ENCODE assay signal across 27 mouse cellular contexts in genomic region chr5:100197476-100197875, GRCm38 (mm10). TPM values are rescaled to one million over a fixed set of nuclear protein-coding genes. Genes with fewer than 3 reads are reported as not detected.
A peak's percentile ranks its signal among the peaks of the same experiment; 100 is the strongest.
DNase-seq lines count a peak whose midpoint lies in the region; ATAC-seq and TF ChIP-seq lines count a peak whose summit lies in the region.
"Had no signal": no experiment of that assay in that cellular context is flagged by ENCODE, and none has a peak within 500 bp of the region (broad histone marks: within the 10 kb centered on the region; RNA-seq: fewer than 3 reads in every experiment).

No protein-coding gene starts in this region.

- H3K4me1 ChIP-seq in intestine, embryonic 14.5 days (replicated peaks; ENCODE audit: control insufficient read depth, insufficient read depth, low read length) = peaks cover 14% of the 10 kb centered on the region
- peaks cover 10% of the 10 kb centered on the region; the same call in 1 of the 2 replicates for H3K4me1 ChIP-seq in intestine, embryonic 16.5 days (ENCODE audit: control insufficient read depth, insufficient read depth, low read length)
- peaks cover 14% of the 10 kb centered on the region for H3K4me1 ChIP-seq in midbrain, embryonic 11.5 days (ENCODE audit: control insufficient read depth, insufficient read depth, low read length)
- peaks cover 44% of the 10 kb centered on the region for H3K4me1 ChIP-seq in midbrain, embryonic 16.5 days (ENCODE audit: control insufficient read depth, insufficient read depth, low read length)
- peaks cover 15% of the 10 kb centered on the region; the same call in 1 of the 2 replicates for H3K4me1 ChIP-seq in limb, embryonic 10.5 days
- H3K4me1 ChIP-seq in midbrain, embryonic 14.5 days (ENCODE audit: control insufficient read depth, insufficient read depth, low read length) = peaks cover 31% of the 10 kb centered on the region
- peaks cover 8% of the 10 kb centered on the region for H3K4me1 ChIP-seq in hindbrain, postnatal 0 days (ENCODE audit: insufficient read depth, low read length)

- no peak for ATAC-seq in intestine, embryonic 14.5 days (replicated peaks; ENCODE audit: low FRiP score, low TSS enrichment, low read depth)
- no peak for ATAC-seq in intestine, embryonic 16.5 days
- no peak for ATAC-seq in midbrain, embryonic 11.5 days (ENCODE audit: low FRiP score)
- ATAC-seq in midbrain, embryonic 16.5 days = no peak
- no peak for ATAC-seq in midbrain, embryonic 14.5 days (ENCODE audit: low FRiP score, low TSS enrichment)
- ATAC-seq in hindbrain, postnatal 0 days = no peak
- ATAC-seq: activated CD4-positive, CD25-positive, alpha-beta regulatory T cell, adult 4 months; liver, postnatal 0 days; lung, postnatal 0 days had no signal

- peak overlapping the region; percentile 30; the same call in 1 of the 2 replicates for H3K27ac ChIP-seq in intestine, embryonic 14.5 days (ENCODE audit: low read depth)
- H3K27ac ChIP-seq in intestine, embryonic 16.5 days (ENCODE audit: low read length) = no peak overlapping the region
- no peak overlapping the region for H3K27ac ChIP-seq in midbrain, embryonic 11.5 days (ENCODE audit: low read depth, low read length)
- no peak overlapping the region for H3K27ac ChIP-seq in midbrain, embryonic 16.5 days (ENCODE audit: low read length)
- peak overlapping the region; percentile 39; the same call in 1 of the 2 replicates for H3K27ac ChIP-seq in limb, embryonic 10.5 days
- H3K27ac ChIP-seq in midbrain, embryonic 14.5 days (replicated peaks; ENCODE audit: low read depth, low read length) = peak overlapping the region; percentile 52
- H3K27ac ChIP-seq in hindbrain, postnatal 0 days = no peak overlapping the region
- H3K27ac ChIP-seq: forebrain, embryonic 10.5 days; hindbrain, embryonic 14.5 days; macrophage had no signal

- H3K36me3 ChIP-seq in intestine, embryonic 14.5 days (ENCODE audit: control insufficient read depth, insufficient read depth, low read length) = no peaks in the 10 kb centered on the region
- H3K36me3 ChIP-seq in intestine, embryonic 16.5 days (ENCODE audit: control insufficient read depth, insufficient read depth, low read length) = no peaks in the 10 kb centered on the region
- no peaks in the 10 kb centered on the region for H3K36me3 ChIP-seq in midbrain, embryonic 11.5 days (ENCODE audit: control insufficient read depth, insufficient read depth, low read length)
- no peaks in the 10 kb centered on the region for H3K36me3 ChIP-seq in midbrain, embryonic 16.5 days (ENCODE audit: control insufficient read depth, insufficient read depth, low read length)
- H3K36me3 ChIP-seq in limb, embryonic 10.5 days = no peaks in the 10 kb centered on the region
- no peaks in the 10 kb centered on the region for H3K36me3 ChIP-seq in midbrain, embryonic 14.5 days (ENCODE audit: control insufficient read depth, insufficient read depth, low read length)
- no peaks in the 10 kb centered on the region for H3K36me3 ChIP-seq in hindbrain, postnatal 0 days (ENCODE audit: insufficient read depth, low read length)
- H3K36me3 ChIP-seq: forebrain, embryonic 10.5 days; G1E had no signal

- peak overlapping the region; percentile 18; the same call in 1 of the 2 replicates for H3K4me2 ChIP-seq in intestine, embryonic 14.5 days (ENCODE audit: low read length)
- H3K4me2 ChIP-seq in intestine, embryonic 16.5 days (ENCODE audit: low read depth, low read length) = no peak overlapping the region
- no peak overlapping the region for H3K4me2 ChIP-seq in midbrain, embryonic 11.5 days
- no peak overlapping the region for H3K4me2 ChIP-seq in midbrain, embryonic 16.5 days (ENCODE audit: low read length)
- no peak overlapping the region for H3K4me2 ChIP-seq in midbrain, embryonic 14.5 days (ENCODE audit: low read length)
- H3K4me2 ChIP-seq in hindbrain, postnatal 0 days (ENCODE audit: low read depth, low read length) = no peak overlapping the region
- H3K4me2 ChIP-seq: hindbrain, embryonic 14.5 days; liver, embryonic 11.5 days had no signal

- DNase-seq in intestine, embryonic 14.5 days (ENCODE audit: low spot score) = no peak
- DNase-seq in midbrain, embryonic 11.5 days (ENCODE audit: low spot score, missing footprints) = peak; percentile 77
- no peak for DNase-seq in limb, embryonic 10.5 days (ENCODE audit: low spot score)
- no peak for DNase-seq in midbrain, embryonic 14.5 days
- DNase-seq in hindbrain, postnatal 0 days (ENCODE audit: low spot score) = no peak
- DNase-seq in Muller cell, postnatal 12 days (ENCODE audit: inconsistent ontology term) = no peak
- DNase-seq: adrenal gland, postnatal 10 days; B cell, adult 2 months; cerebellum, adult 18-20 months; cerebellum, postnatal 25 days; gastrocnemius, postnatal 25 days; heart, postnatal 4 days; kidney, adult 18-20 months; kidney, postnatal 36 days; layer of hippocampus, postnatal 36 days; liver, postnatal 0 days; right cerebral cortex, adult 18-20 months had no signal

- no peak overlapping the region for H3K9ac ChIP-seq in intestine, embryonic 14.5 days (ENCODE audit: low read length)
- H3K9ac ChIP-seq in intestine, embryonic 16.5 days (ENCODE audit: low read depth, low read length) = no peak overlapping the region
- H3K9ac ChIP-seq in midbrain, embryonic 11.5 days (ENCODE audit: low read length) = no peak overlapping the region
- H3K9ac ChIP-seq in midbrain, embryonic 16.5 days (ENCODE audit: low read depth, low read length) = no peak overlapping the region
- H3K9ac ChIP-seq in midbrain, embryonic 14.5 days (replicated peaks; ENCODE audit: low read length) = no peak overlapping the region
- no peak overlapping the region for H3K9ac ChIP-seq in hindbrain, postnatal 0 days (replicated peaks; ENCODE audit: low read length)
- H3K9ac ChIP-seq: hindbrain, embryonic 14.5 days; liver, postnatal 0 days had no signal

- no peak overlapping the region for H3K4me3 ChIP-seq in intestine, embryonic 14.5 days (ENCODE audit: low read depth, low read length)
- H3K4me3 ChIP-seq in intestine, embryonic 16.5 days (ENCODE audit: low read length) = no peak overlapping the region
- H3K4me3 ChIP-seq in midbrain, embryonic 11.5 days (ENCODE audit: low read depth, low read length) = no peak overlapping the region
- H3K4me3 ChIP-seq in midbrain, embryonic 16.5 days (ENCODE audit: low read depth, low read length) = no peak overlapping the region
- no peak overlapping the region for H3K4me3 ChIP-seq in limb, embryonic 10.5 days
- H3K4me3 ChIP-seq in midbrain, embryonic 14.5 days (replicated peaks; ENCODE audit: low read depth, low read length) = no peak overlapping the region
- no peak overlapping the region for H3K4me3 ChIP-seq in hindbrain, postnatal 0 days (ENCODE audit: low read length)
- H3K4me3 ChIP-seq: forebrain, embryonic 10.5 days had no signal

- H3K27me3 ChIP-seq in intestine, embryonic 14.5 days (replicated peaks; ENCODE audit: control insufficient read depth, insufficient read depth, low read length) = no peaks in the 10 kb centered on the region
- no peaks in the 10 kb centered on the region for H3K27me3 ChIP-seq in intestine, embryonic 16.5 days (replicated peaks; ENCODE audit: control insufficient read depth, insufficient read depth, low read length)
- no peaks in the 10 kb centered on the region for H3K27me3 ChIP-seq in midbrain, embryonic 11.5 days (ENCODE audit: control insufficient read depth, insufficient read depth, low read length)
- H3K27me3 ChIP-seq in midbrain, embryonic 16.5 days (ENCODE audit: control insufficient read depth, insufficient read depth, low read depth, low read length) = no peaks in the 10 kb centered on the region
- H3K27me3 ChIP-seq in limb, embryonic 10.5 days (ENCODE audit: low read depth, poor library complexity, severe bottlenecking) = no peaks in the 10 kb centered on the region
- H3K27me3 ChIP-seq in midbrain, embryonic 14.5 days (ENCODE audit: control insufficient read depth, insufficient read depth, low read length) = no peaks in the 10 kb centered on the region
- H3K27me3 ChIP-seq in hindbrain, postnatal 0 days (ENCODE audit: insufficient read depth, low read length) = no peaks in the 10 kb centered on the region
- H3K27me3 ChIP-seq: CH12.LX had no signal

- no peak for TF ChIP-seq CTCF in hindbrain, postnatal 0 days (IDR thresholded peaks at IDR 0.05; ENCODE audit: low read depth)

- H3K9me3 ChIP-seq in intestine, embryonic 14.5 days (ENCODE audit: control insufficient read depth, low read length) = no peaks in the 10 kb centered on the region
- H3K9me3 ChIP-seq in intestine, embryonic 16.5 days (ENCODE audit: control insufficient read depth, low read length) = no peaks in the 10 kb centered on the region
- no peaks in the 10 kb centered on the region for H3K9me3 ChIP-seq in midbrain, embryonic 11.5 days (ENCODE audit: control insufficient read depth, low read length)
- H3K9me3 ChIP-seq in midbrain, embryonic 16.5 days (replicated peaks; ENCODE audit: control insufficient read depth, low read length, poor library complexity, severe bottlenecking) = no peaks in the 10 kb centered on the region
- H3K9me3 ChIP-seq in limb, embryonic 10.5 days (replicated peaks) = no peaks in the 10 kb centered on the region
- no peaks in the 10 kb centered on the region for H3K9me3 ChIP-seq in midbrain, embryonic 14.5 days (ENCODE audit: control insufficient read depth, low read length)
- no peaks in the 10 kb centered on the region for H3K9me3 ChIP-seq in hindbrain, postnatal 0 days (ENCODE audit: low read length)
- H3K9me3 ChIP-seq: forebrain, embryonic 10.5 days had no signal

- 69% methylated on average over 9 of the region's 9 CpGs for WGBS in intestine, embryonic 14.5 days
- WGBS in intestine, embryonic 16.5 days = 77% methylated on average over 9 of the region's 9 CpGs
- 46% methylated on average over 9 of the region's 9 CpGs for WGBS in midbrain, embryonic 11.5 days
- 48% methylated on average over 9 of the region's 9 CpGs for WGBS in midbrain, embryonic 16.5 days
- 84% methylated on average over 9 of the region's 9 CpGs for WGBS in limb, embryonic 10.5 days
- 54% methylated on average over 9 of the region's 9 CpGs for WGBS in midbrain, embryonic 14.5 days
- 56% methylated on average over 9 of the region's 9 CpGs for WGBS in hindbrain, postnatal 0 days

RNA-seq across cellular contexts. Expression of gene Tmem150c, which starts 37.9 kb away (rescaled TPM):
- polyA plus RNA-seq in intestine, embryonic 14.5 days (2014; fragmentation: Nextera tagmentation; extraction: Ambion mirVana) = 1.1 and 1.4 TPM in 2 replicates
- polyA plus RNA-seq in intestine, embryonic 16.5 days (2015; fragmentation: Nextera tagmentation; extraction: Ambion mirVana) = 1.5 and 1.7 TPM in 2 replicates
- 3.0 TPM in 2 replicates for polyA plus RNA-seq in midbrain, embryonic 11.5 days (2014; fragmentation: Nextera tagmentation; extraction: Ambion mirVana)
- 51.9 and 60.2 TPM in 2 replicates for polyA plus RNA-seq in midbrain, embryonic 16.5 days (2015; fragmentation: Nextera tagmentation; extraction: Ambion mirVana)
- polyA plus RNA-seq in limb, embryonic 10.5 days (2016; fragmentation: Nextera tagmentation; extraction: Ambion mirVana) = 0.60 and 0.66 TPM in 2 replicates
- 20.0 and 23.6 TPM in 2 replicates for polyA plus RNA-seq in midbrain, embryonic 14.5 days (2014; fragmentation: Nextera tagmentation; extraction: Ambion mirVana)
- total RNA-seq in hindbrain, postnatal 0 days (2014; rRNA removed) = 48.6 and 59.5 TPM in 2 replicates
- 32.7 and 33.5 TPM in 2 replicates for polyA plus RNA-seq in hindbrain, postnatal 0 days (2015; fragmentation: Nextera tagmentation; extraction: Ambion mirVana)
- total RNA-seq: CH12.LX had no signal
- polyA plus RNA-seq: activated CD4-positive, CD25-positive, alpha-beta regulatory T cell, adult 4 months; G1E had no signal

Comparison
In these comparisons a context has a peak if more than half of its experiments do, and no peak if none do; other contexts are left out.
1. H3K27ac ChIP-seq: peak in intestine, embryonic 14.5 days (single experiment), limb, embryonic 10.5 days (single experiment) and midbrain, embryonic 14.5 days (single experiment); none in intestine, embryonic 16.5 days (single experiment), midbrain, embryonic 11.5 days (single experiment), midbrain, embryonic 16.5 days (single experiment) and hindbrain, postnatal 0 days (single experiment).